Mouse (Mus musculus): ENCODE measurements at regions not wholly inside any gene's neighbourhood (a gene's known extent, or its start where the extent isn't known, plus 50 kb on each side); places are given as distances from the start of the nearest gene placed in this dataset.
"Not testable (repeated sequence)": the region's sequence is repeated elsewhere in the genome, so short reads cannot be mapped to it uniquely, and the experiment has no call there.

DNA sequence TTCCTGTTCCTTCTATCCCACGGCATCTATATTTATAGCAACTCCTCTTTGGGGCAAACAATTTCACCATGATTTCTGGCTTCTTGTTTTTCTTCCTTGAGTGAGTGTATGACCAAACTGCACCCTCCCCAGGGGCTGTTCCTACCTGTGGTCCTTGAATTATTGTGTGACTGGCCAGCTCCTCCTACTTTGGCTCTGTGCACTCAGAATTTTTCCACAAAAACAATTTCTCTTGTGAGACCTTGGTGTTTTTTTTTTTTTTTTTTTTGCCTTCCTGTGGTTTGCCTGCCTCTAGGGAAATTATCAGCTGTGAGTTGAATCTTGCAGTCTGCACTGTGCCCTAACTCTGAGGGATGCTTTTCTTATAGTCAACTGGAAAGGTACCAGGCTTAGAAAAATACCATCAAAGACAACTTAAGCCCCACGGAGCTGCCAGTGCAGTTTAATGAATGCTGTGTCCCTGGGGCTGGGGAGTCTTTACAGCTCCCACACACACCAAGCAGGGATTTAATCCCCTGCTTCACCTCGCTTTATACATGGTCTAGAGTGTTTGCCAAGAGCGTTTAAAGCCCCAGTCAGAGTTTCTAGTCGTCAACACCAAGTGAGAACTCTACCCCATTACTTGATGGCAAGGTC is 216.2 kb upstream of the Sesn3 start:
- peak; percentile 89 for DNase-seq

DNA sequence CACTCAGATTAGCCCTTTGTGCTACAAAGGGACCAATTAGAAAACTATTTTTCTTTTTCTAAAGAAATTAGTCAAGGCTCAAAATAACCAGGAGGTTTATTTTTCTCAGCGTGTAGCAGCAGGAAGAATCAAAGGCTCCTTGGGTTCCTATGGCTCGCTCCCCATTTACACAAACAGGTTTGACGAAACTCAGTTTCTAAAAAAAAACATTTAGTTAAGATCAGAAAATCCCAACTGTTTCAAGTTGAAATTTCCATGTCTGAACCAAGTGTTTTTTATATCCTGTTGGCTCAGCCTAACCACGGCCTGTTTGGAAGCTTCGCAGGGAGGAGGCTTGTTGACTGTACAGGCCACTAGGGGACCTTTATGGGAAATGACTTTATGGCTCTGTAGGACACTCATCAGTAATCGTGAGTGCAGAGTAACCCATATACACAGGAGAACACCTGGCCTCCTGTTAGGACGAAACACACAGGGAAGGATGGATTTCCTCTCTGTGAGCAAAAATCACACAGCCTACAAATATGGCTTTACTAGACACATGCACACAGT is 215.6 kb upstream of the Sesn3 start:
- peak; percentile 91 for DNase-seq

DNA sequence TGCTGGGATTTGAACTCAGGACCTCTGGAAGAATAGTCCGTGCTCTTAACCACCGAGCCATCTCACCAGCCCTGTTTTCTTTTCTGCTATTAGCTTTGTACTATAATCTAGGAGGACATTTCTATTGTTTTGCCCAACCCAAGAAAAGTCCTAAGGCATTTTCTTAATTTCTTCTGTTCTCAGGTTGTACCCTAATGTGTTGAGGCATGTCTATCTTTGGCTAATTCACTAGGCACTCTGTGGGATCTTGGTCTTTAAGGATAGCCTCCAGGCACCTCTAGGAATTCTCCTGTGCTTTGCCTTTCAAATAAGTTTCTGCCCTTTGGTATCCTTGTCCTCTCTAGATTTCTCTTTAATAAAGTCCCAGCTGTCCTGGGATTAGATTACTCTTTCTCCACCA is 214.6 kb upstream of the Sesn3 start:
- peak; percentile 42 for DNase-seq

DNA sequence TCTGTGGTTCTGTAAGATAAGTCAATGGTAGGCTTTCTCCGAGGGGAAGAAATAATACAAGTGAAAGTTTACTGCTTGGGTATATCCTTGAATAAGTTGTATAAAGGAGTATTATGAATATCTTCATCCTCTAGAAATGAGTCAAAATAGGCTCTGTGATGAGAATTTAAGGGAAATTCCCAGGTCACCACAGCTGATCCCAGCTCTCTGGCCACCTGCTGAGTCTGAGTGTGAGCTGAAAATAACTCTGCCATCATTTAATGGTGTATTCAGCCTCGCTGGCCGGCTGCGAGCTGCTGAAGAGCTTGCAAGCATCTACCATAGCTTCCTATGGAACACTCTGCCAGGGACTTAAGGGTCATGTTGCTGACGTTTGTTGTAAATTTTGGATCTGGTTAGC is 213.5 kb upstream of the Sesn3 start:
- peak; percentile 75 for DNase-seq

DNA sequence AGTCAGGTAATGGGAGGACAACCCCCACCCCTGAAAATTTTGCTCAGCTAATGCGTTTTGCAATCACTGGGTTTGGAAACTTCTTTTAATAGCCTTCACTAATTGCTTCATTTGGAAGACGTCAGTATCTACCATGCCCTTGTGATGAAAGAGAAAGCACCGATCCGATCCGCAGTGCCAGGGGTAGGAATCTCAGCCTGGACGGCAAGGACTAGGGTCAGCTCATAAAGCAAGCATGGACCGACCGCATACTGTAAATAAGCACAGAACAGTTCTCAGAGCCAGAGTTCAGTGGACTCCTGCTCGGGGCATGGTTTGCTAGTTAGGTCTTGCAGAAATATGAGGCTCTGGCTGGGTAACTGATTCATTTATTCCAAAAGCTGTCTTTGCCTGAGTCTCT is 213.0 kb upstream of the Sesn3 start:
- DNase-seq: peak; percentile 82

DNA sequence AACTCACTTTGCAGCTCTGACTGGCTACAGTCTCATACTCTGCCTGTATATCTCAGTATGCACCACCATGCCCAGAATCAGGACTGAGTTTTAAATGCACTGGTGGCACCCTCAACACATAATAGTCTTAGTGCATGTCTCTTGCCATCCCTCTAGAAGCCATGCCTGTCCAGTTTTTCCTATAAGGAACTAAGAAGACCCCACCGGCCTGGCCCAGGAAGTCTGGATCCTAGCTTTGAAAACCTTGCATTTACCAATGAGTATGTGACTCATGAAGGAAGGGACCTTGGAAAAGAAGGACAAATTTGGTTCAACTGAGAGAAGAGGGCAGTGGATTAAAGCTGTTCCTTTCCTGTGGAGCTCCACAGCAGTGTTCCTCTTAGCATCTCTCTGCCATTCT is 212.2 kb upstream of the Sesn3 start:
- peak; percentile 44 for DNase-seq

DNA sequence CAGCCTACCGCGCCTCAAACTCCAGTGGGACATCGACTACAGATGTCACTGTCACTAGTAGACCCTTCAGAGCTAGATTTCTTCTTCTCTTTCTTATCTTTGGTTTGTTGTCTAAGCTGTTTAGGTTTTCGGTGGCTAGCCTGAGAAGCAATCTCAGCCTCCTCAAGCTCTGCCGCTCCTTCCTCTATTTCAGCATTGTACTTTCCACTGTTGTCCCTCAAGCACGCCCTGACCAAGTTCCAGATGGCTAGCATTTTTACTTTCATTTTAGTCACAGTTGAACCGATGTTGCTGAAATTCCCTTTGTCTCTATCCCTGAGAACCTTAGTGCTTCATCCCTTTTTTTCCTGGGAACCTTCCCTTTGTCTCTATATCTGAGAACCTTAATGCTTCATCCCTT is 208.1 kb upstream of the Sesn3 start:
- peak; percentile 83 for DNase-seq

DNA sequence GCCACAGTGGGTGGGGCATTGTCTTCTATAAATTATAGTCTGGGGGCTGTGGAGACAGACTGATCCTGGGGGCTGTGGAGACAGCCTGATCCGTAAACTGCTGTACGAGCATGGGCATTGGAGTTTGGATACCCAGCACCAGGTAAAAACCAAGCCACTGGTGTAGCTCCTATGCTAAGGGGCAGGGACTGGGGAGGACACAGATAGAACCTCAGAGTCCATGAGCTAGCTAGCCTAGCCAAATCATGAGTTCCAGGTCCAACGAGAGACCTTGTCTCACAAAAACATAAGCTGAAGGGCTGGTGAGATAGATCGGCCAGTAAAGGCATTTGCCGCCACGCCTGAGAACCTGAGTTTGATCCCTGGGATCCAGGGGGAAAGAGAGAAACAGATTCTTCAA is 205.8 kb upstream of the Sesn3 start:
- peak; percentile 80 for DNase-seq

DNA sequence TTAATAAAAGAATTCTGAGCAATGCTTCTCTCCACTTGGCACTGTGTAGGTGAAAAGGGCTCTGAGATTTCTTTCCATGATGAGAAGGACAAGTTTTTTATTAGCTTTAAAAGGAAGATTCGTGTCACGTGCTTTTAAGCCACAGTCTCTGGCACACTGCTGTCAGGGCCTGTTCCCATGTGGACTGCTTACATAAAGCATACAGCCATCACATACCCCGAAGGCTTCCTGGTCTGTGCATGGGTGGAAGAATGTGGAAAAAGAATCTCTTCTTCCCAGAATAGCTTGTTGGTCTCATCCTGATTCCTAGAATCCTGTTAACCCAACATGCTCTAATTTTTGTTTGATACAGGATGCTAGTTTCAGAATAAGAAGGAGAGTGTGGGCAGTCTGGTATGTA is 205.1 kb upstream of the Sesn3 start:
- DNase-seq: peak; percentile 85

DNA sequence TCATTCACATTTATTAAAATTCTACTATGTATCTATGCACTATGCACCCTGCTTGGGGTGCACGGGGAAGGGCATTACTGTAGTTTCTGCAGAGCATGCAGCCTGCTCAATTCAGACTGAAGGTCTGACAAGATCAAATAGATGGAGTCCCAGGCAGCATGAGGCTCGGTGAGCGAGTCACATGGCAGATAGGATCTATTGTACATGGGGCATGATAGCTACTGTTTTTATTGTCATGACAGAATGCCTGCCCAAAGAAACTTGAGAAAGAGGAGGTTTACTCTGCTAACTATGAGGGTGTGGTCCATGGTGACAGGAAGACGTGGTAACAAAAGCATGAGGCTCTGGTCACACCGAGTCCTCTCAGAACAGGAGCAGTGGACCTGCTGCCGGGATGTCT is 203.1 kb upstream of the Sesn3 start:
- peak; percentile 73 for DNase-seq

DNA sequence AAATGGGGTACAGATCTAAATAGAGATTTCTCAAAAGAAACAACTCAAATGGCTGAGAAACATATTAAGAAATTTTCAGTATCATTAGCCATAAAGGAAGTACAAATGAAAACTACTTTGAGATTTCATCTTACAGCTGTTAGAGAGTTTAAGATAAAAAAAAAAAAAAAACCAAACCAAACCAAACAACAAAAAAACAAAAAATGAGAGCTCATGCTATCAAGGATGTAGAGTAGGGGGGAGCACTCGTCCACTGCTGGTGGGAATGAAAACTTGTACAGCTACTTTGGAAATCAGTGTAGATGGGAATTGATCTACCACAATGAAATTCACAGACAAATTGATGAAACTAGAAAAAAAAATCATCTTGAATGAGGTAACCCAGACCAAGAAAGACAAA is 201.9 kb upstream of the Sesn3 start:
- no peak for DNase-seq

DNA sequence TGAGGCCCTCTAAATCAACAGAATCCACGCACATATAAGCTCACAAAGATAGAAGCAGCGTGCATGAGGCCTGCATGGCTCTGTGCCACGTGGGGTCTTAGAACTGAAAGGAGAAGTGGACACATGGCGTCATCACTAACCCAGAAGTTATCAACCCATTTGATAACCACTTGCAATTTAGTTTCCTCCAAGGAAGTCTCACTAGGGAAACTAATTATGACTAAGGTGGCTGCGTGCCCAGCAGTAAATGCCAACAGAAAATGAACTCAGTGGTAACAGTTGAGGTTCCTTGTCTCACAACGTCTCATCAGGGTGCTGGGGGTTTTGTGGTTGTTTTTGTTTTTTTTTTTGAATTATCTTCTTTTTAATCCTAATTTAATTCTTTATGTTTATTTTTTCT is 200.6 kb upstream of the Sesn3 start:
- peak; percentile 90 for DNase-seq

DNA sequence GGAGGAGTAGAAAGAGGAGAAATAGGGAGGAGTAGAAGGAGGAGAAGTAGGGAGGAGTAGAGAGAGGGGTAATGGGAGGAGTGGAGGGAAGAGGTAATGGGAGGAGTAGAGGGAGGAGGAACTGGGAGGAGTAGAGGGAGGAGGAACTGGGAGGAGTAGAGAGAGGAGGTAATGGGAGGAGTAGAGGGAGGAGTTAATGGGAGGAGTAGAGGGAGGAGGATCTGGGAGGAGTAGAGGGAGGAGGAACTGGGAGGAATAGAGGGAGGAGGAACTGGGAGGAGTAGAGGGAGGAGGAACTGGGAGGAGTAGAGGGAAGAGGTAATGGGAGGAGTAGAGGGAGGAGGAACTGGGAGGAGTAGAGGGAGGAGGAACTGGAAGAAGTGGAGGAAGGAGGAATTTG is 200.0 kb upstream of the Sesn3 start:
- not testable (repeated sequence) for DNase-seq

DNA sequence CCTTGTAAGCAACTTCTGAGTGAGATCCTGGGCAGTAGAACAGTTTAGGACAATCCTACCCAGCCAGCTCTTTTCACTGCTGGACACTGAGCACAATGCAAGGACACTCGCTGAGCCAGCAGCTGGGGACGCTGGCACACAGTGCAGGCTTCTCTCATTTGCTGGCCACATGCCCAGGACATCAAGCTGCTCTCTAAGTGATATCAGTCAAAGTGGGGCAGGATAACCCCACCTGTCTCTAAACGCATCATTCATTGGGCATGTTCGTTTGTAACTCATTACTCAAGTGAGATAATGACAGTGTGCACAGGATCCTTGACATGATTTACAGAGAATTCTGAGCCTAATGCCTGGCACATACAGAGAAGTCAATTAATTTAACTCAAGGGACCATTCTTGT is 199.4 kb upstream of the Sesn3 start:
- DNase-seq: peak; percentile 96

DNA sequence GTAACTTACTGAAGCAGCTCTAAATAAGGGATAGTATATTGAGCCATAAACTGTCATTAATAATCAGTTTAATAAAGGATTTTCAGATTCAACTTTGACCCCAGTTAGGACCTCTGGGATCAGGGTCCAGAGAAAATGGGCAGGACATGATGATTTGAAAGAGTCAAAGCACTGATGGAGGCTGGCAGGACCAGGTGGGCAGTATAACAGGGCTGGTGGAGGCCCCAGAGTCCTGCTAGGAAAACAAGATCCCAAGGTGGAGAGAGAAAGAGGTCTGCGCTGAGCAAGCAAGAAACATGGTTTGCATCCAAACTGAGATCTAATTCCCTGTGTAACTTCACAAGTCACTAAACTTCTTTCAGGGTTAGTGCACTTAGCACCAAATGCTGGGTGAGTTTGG is 199.0 kb upstream of the Sesn3 start:
- DNase-seq: peak; percentile 73

DNA sequence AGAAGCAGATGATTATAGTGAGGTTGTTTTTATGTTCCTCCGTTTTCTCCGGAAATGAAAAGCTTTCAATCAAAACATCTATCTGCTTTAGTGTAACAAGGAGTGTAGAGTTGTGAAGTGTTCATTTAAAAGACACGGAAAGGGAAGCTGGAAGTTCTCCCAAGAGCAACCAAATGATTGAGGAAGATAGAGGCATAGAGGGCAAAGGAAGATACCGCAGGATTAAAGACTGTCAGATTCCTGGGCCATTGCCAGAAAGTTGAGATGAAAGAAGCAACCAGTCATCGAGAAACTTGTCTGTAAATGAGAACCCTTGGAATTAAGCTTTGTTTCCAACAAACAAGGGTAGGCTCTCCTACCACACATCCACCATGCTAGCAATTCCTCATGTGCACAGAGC is 198.1 kb upstream of the Sesn3 start:
- no peak for DNase-seq

DNA sequence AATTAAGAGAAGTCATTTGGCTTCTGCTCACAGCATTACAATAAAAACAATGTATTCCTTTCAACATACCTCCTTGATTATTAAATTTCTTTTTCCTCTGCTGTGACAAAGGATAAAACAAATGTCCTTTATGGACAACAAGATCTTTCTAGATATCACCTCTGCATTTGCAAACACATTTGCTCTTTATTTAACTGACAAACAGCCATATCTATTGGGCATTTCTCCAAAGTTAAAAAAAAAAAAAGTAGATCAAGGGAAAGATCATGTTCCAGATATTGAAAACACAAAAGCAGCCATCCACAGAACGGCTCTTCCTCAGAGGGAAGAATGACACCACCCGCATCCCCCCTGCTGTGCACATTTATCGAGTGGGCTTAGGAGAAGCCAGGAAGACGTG is 193.7 kb upstream of the Sesn3 start:
- no peak for DNase-seq

DNA sequence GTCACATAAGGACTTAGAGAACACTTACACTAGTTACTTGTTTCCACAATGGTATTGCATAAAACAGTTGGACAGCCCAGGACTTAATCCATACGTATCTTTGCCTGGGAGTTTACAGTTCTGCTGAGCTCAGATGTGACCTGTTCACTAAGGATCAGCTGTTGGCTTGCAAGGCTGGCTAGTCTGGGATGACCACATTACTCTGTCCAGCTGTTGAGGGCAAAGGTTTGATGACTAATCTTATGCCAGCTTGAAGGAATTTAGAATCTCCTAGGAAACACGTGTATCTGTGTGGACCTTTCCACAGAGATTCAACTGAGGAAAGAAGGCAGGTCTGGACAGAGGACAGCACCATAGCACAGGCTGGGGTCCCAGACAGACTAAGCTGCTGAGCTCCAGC is 188.7 kb upstream of the Sesn3 start:
- no peak for DNase-seq

DNA sequence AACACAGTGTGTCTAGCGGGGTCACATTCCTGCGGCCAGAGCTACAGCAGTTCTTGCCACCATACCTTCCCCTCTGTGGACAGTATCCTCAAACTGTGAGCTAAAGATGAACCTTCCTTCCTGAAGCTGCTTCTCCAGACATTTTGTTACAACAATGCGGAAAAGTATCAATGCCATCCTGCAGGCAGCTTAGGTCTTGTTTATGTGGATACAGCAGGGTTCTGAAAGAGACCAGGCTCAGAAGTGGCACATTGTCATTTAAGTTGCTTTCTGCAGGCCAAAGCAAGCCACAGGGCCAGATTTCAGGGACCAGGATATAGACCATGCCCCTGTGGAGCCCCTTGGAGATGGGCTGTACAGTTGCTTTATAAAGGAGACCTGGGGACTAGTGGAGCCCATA is 188.3 kb upstream of the Sesn3 start:
- peak; percentile 85 for DNase-seq

DNA sequence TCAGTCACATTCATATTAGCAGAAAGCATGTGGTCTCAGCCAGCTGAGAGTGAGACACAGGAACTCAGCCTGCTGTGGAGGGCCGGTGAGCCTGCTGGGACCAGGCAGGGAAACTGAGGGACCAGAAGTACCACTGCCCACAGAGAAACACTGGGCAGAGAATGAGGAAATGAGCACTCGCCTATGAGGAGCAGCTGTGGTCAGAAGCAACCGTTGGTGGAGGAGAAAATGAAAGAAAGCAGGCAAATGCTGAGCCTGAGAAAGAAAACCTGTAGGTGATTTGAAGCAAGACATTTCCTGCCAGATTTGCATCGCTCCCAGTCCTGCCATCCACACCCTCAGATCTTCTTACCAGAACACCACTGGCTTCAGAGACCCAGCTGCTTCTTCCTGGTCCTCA is 187.0 kb upstream of the Sesn3 start:
- DNase-seq: peak; percentile 87

DNA sequence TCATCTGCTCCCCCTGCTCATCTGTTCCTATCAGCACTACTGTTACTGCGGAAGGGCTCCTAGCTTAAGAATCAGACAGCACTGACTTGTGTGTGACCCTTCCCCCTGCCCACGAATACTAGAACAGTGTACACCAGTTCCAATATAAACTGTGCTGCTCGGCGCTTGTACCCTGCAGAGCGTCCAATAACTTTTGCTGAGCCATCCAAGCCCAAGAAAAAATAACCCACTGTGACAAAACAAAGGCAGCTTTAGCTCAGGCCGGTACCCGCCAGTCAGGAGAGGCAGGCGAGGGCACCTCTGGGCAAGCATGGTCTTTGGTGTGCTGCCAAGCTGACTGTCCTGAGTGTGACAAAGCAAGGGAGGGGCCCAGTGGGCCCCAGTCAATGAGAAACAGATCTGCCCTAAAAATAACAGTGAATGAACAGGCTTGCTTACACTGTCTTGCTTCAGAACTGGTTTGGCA is 185.0 kb upstream of the Sesn3 start:
- DNase-seq: peak; percentile 97

DNA sequence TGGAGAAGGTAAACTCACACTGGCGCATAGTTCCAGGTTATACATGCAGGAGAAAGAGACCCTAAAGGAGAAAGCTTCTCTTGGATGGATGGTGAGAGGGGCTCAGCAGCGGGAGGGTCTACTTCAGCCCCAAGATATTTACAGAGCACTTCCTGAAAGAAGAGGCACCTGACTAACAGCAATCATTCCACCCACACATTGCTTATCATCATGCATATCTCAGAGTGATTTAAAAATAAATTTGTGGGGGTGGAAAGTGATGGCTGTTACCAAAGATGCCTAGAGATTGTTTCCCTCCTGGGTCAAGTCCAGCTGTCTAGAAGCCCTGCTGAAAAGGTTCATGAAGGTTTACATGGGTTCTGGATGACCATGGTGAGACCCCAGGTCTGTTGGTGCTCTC is 184.4 kb upstream of the Sesn3 start:
- no peak for DNase-seq

DNA sequence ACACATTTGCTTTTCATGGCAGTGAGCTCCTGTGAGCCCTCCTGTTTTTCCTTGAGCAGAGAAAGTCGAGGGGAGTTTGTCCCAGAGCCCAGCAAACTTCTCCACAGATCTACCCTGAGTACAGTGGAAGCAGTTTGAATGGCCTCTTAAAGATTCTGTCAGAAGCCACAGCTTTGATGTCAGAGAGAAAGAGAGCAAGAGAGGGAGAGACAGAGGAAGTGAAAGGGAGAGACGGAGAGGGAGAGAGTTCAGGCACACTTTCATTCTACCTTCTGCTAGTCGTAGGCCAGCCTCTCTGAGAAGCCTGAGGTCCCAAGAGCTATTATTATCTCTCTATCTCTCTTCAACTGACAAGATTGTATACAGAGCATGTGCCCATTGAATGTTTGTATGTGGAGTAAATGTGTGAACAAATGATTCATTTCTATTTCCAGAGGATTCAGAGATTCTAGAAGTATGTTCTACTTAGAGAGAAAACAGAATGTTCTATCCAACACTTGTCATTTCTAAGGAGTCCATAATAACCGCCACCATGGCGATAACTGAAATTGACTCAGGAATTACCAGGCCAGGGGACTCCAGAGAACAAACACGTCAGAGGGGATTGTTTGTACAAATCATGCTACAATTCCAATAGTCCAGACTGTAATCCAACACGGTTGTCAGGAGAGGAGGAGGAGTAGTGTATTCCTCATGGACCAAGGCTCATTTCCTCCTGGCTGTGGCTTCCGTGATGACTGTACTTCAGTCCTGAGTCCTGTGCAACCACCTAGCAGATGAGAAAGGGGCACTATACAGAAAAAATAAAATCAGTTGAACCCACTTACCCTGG is 183.6 kb upstream of the Sesn3 start:
- peak; percentile 70 for DNase-seq

DNA sequence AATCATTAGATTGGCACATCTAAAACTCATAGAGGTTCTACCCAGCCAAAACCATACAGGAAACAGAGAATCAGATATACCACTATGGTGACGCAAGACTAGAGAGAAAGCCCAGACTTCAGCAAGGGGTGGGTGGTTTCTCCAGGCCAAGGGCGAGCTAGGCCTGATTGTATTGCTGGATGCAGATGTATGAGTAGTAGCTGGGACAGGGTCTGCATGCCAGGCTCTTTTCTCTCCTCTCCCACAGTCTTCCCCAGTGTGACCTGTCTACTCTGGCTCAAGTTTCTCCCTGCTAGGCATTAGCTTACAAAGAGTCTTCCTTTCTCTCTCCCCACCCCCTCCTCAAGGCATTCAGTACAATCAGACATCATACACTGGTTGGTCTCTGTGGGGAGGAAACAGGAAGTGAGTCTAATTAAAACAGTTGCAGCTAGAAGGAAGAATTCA is 181.8 kb upstream of the Sesn3 start:
- peak; percentile 86 for DNase-seq
